Mouse (Mus musculus) R1 (cell line): ENCODE results near the gene Setd1b.

Source experiments
- DNase-seq: peaks from one replicate; pipeline ENCODE4 v3.0.0-alpha.2; 2018; ENCODE audit warnings: low read depth, low spot score

The Setd1b gene

DNA sequence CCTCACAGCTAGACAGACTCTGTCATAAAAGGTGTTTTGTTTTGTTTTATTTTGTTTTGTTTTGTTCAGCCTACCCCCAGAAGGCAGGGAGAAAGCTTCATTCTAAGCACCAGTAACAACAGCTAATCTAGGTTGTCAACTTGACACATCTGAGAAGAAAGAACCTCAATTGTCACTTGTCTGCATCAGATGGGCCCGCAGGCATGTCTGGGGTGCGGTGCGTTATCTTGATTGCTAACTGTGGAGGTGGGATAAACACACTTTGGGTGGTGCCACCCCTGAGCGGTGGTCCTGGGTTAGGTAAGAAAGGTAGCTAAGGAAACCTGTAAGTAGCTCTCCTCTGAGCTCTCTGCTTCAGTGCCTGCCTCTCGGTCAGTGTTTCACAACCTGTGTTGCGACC lies 15.0 kb upstream of the Setd1b start:
- DNase-seq = no peak

DNA sequence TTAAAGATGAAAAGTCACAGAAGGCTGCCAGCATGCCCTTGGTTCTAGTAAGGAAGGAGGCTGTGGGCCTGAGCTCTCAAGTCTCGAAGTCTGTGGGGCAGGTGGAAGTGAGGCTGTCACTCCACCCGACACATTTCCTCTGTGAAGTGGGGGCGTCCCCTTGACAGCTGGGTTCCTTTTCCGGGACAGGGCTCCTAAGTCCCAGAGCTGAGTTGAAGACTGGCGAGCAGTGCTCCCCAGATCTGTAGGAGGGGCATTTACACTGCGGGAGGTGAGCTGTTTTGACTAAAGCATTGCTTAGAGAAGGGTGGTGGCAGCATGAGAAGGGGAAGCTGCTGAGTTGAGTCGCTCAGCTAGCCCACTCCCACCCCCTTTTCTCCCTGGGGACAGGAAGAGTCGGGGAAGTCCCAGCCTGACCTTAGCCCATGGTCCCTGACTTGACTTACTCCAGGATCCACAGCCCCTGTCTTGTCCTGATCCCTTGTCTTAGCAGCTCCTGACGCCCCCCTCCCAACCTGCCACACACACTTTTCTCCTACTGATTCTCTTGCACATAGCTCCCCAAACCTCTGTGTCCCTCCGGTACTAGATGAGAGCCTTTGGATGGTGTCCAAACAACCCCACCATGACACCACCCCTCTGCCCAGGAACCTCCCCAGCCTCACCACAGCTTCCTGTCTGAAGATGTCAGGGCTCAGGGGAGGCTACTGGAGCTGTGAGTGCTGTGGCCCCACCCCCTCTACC lies 13.4 kb upstream of the Setd1b start:
- DNase-seq = no peak

DNA sequence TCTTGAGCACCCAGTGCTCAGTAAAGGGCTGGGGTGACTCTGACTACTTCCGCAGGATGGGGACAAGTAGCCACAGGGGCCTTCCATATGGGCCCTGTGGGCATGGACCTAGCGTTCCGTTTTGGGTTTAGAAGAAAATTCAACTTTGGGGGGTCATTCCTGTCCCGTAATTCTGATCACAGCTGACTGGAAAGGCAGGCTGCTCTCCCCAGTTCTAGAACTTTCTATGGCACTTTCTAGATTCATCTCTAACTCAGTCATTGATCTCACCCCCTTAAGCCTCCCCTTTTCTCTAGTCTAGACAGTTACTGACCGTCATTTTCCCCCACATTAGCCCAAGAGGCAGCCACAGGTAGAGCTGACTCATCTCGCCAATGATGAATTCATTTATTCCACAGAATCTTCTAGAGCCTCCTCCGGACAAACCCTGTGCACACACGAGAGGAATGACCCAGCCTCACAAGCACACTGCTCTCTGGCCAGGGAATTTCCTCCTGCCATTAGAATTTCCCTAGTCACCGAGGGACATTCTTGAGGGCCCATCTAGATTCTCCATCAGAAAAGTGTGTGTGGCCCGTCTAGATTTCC lies 12.7 kb upstream of the Setd1b start:
- no peak for DNase-seq

DNA sequence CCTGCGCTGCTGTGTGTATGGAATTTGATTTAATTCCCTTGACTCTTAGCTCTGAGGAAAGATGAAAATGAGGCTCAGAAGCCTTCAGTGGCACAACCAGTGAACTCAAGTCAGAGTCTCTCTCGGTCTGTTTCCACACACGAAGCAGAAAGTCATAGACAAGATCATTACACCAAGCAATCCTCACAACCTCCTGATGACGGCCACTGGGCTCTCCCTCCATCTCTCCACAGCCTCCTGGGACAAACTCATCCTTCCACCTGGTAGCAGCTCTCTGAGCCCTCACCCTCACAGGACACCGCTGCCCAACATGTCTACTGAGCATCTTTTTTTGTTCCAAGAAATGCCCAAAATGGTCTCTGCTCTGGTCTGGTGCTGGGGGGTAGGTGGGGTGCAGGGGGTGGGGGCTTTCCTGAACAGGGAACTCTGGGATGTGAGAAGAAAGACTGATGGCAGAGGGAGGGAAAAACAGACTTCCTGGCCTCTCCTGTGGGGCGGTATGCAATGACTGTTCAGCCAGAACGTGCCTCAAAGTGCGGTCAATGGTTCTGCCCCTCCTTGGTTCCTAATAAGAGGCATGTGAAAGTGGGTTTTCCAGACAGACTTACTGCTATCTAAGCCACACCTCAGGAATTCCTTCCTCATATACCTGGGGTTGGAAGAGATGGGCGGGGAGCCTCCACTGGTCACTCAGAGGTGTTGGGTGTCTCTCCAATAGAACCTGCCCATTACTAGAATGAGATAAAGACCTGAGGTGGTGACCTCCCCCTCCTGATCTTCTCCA lies 11.8 kb upstream of the Setd1b start:
- DNase-seq = no peak

DNA sequence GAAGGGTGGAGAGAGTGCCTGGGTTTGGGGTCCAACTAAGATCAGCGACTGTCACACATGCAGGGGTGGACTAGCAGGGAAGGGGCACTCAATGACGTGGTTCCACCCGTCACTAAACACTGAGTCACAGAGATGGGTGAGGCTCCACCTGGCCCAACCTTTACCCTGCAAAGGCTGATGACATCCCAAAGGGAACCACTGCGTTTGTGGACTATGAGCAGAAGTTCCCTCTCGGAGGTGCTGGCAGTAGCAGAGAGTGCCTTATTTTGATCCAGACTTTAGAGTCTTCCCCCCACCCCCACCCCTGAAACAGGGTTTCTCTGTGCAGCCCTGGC lies 11.2 kb upstream of the Setd1b start:
- no peak for DNase-seq

DNA sequence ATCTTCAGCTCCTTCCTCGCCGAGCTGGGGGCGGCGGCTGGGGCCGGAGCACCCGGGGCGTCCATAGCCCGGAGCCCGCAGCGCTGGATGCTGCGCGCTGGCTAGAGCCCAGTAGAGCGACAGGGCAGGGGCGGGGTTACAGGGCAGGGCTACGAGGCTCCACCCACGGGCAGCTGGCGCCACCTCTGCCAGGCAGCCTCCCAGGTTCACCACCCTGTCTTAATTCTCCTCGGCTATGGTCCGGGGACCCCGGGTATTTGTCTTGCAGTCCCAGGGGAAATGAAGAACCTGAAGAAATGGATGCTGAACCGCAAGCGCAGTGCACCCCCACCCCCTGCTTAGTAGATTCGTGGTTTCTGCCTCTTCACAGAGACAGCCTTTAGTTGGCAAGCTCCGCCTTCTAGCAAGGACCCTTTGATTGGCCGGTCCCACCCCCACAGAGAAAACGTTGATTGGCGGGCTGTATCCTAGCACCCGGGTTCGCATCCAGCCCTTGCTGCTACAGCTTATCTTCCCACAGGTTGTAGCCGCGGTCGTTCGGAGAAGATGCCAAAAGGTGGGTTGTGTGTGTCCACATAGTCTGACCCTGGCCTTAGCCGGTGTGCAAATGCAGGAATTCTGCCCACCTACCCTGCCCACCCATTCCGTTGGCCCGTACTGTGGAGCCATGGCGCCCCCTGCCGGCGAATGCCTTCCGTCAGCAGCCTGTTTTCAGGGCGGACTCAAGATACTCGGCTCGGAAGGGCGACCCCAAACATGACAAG lies 9.5 kb upstream of the Setd1b start, which contains the start of gene Rhof:
Gene Rhof (minus strand): TSS at position 385 of the 764 bp plus-strand sequence.
- DNase-seq = peak; percentile 97

DNA sequence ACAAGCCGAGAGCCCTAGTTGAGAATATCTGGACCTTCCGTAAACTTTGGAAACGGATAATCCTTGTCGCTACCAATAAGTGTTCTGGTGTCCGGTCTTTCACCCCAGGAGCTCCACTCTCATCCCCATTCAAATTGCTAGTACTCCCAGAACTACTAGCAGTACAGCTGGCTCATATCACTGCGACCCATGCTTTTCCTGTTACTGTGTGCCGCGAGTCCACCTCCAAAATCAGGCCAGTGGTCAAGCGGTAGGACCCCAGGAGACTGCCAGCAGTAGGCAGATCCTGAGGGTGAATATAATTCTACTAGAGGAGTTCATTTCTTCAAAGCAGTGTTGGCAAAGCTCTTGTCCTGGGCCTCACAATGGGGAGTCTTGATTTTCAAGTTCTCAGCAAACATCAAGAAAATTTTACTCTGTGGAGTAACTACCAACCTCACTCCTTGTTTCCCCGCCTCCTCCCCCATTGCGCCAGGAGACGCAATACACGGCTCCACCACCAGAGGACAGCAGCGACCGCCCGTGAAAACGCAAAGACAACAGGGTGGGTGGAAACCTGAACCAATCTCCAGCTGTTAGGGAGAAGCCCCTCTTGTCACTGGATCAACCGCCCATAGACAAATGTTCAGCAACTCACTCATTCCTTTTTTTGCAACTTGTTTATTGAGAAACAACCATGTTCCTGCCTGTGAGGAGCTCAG lies 8.8 kb upstream of the Setd1b start:
- DNase-seq = peak; percentile 89

DNA sequence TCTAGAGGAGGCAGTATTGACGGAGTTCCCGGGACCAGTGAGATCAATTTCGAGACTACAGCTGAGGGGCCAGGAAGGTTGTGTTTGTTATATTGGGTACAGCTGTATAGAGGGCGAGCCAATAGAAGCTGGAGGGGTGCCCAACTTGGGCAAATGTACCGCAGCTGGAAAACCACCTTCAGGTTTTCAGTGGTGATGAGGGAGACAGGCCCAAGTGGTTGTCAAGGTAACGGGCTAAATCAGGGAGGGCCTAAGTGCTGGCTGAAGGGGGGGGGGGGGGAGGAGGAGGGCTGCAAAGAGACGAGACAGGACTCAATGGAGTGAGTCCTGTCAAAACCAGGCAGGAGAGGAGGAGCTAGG lies 8.2 kb upstream of the Setd1b start:
- peak; percentile 86 for DNase-seq

DNA sequence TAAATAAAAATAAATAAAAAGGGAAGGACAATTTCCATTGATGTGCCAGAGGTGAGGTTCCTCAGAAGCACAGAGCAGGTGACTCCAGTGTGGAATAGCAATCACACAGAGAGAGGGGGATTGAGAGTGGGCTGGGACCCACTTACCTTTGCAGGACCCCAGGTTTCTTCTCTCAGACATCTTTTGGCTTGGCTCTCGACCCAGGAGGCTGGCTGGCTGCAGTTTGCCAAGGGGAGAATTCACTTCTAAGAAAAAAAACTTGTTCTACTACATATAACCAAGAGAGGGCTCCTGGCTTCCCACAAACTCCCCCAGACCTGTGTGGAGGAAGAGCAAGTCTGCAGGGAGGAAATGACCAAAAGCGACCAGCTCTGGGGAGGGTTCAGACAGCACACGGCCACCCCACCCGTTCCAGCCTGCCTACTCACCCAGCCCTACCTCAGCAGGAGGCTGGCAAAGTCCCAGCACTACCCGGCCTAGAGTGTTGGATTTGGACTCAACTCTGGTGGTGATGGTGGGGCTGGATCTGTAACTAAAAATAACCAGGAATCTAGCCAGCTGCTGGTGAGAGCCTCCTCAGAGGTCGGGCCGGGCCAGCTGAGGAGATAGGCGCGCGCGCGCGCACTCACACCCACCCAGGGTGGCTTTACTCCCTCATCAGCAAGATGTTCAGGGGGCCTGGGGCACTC lies 7.7 kb upstream of the Setd1b start:
- no peak for DNase-seq

DNA sequence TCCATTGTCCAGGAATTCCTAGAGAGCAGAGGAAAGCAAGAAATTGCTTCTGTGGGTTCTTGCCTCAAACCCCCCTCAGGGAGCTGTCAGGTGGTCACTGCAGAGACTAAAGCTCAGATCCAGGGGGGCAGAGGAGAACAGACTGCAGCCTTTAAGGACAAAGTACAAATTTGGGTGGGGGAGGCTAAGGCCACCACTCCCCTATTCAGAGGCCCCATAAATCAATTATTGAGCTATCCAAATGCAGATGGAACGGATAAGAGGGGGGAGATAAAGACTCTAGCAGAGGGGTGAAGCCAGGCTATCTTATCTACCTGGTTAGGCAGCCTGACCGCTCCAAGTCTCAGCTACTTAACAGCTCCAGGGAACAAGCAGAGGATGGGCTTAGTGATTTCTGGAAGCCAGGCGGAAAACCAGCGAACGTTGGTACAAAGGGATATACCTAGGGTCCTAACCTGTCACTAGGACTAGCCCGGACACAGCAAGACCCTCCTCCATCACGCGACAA lies 7.1 kb upstream of the Setd1b start:
- peak; percentile 93 for DNase-seq

DNA sequence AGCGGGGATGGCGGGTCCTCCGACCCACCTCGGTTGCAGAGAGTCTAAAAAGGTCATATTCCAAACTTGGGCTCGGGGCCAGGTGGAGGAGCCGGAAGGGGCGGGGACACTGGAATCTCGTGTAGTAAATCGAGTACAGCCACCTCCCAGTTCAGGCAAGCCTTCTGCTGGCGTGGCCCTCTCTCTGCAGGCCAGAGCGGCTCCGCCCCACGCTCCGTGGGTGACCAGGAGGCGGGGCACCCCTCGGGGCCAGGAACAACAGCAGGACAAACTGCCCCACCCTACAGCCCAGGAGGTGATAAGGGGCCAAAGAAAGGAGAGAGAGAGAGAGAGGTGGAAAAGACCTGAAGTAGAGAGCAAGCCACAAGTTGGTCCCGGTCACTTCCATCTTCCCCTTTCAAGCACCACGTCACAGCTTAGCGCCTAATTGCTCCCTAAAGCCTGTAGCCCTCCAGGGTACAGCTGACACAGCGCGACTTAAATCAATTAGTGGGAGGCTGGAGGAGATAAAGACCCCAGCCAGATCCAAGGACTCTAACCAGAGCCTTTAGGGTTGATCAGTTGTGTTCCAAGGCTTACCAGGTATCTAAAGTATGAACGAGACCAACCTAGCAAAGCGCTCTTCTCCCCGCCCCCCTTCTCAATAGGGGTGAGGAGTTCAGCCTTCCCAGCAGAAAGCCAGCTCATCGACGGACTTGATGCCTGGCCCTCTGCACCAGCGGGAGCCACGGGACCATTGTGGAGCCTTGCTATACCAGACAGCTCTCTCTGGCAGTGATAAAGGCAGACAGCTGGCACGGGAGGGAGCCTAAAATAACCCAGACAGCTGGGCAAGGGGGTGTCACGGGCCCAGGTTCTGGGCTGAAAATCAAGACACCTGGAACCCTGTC lies 6.3 kb upstream of the Setd1b start:
- peak; percentile 99 for DNase-seq

DNA sequence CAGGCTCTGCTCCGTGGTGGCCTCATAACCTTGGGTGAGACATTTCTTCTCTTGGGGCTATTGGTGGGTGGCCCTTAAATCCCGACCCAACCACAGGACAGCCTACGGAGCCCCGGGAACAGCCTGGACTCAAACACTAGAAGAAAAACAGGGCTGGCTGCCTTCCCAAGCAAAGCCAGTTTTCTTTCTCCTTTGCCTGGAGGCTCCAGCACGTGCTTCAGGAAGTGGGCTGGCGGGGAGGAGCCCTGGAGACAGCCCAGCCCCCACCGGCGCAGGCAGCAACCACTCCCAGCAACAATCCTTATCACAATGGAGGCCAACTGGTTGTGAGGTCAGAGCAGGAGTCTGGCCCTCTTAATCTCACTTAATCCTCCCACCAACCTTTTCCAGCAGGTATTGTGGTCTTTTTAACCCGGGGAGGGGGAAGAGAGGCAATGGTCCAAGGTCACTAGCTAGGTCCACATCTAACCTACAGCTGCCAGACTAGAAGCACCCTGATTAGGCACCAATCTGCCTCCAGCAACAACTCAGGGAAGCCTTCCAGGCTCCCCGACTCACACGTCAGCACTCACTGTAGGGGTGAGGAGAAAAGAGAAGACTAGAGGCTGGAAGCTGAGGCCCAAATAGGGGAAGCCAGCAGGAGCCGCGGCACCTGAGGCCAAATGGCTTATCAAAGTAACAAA lies 5.5 kb upstream of the Setd1b start:
- peak; percentile 96 for DNase-seq

DNA sequence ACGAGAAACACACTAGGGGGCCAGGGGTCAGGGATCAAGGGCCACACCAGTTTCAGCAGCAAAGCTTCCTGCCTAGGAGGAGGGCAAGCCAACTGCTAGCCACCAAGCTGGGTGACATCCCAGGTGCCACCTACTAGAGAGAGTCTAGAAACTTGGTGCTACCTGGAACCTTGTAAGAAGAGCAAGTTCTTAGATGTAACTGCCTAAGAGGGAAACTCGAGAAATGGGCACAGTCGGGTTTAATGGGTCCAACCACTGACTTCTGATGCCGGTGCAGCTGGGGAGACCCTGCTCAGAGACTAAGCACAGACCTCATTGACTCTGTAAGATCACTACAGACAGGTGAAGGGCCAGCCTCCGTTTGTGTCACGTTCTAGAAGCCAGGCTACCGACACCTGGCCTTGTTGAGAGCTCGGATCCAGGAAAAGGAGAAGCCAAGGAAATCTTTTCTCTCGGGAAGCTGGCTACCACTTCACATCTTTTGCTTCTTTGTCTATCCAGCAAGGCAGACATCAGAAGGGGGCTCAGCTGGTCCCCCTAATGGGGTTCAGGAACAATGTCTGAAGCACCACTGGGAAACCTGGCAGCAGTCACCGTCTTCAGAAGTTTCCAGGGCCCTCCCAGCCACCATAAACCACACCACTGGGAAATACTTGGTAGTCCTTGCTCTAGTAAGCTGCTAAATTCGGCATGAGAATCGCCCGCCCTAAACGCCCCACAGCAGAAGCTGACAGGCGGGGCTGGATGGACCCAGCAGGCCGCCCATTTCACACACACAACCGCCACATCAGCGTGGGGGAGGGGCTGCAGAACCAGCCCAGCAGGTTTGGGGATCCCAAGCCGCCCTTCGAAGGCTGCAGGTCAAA lies 4.7 kb upstream of the Setd1b start:
- peak; percentile 98 for DNase-seq

DNA sequence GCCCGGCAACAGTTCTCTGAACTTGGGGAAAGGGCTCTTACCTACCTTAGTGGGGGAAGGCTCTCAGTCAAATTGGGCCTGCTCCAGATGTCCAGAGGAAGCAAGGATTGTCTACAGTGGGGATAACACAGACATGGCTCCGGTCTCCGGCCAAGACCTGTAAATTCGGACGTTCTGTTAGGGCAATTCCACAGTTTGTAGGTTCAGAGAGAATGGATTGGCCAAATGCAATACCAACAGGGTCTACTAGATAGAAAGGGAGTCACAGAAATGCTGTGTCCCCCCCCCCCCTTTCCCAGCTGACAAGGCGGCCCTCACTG lies 4.1 kb upstream of the Setd1b start:
- no peak for DNase-seq

DNA sequence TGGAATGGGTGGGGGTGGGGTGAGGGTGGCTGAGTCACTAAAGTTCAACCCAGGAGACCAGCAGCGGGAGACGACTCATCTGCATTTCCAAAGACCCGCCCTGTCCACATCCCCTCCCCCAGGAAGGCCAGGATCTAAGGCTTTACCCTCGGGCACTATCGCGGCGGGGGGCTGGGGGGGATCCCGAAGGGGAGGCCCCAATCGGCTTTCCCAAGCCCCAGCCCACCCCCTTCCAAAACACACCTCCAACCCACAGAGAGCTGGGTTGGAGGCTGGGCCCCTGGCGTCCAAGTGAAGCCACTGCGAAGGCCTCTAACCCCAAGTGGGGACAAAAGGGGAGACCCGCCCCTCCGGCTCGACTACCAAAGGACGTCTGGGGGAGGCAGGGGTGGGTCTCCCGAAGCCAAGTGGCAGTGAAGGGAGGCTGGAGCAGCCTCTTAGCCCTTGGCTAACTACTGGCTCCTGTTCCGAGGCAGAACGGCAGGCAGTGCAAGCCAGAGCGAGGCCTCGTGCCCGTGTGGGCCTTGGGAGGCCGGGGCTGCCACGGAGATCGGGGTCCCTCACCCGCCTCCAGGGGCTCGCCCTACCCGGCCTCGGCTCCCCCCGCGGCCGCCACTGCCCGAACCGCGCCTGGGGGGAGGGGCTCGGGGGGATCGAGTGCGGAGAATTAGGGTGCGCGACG lies 3.6 kb upstream of the Setd1b start:
- DNase-seq = peak; percentile 99

DNA sequence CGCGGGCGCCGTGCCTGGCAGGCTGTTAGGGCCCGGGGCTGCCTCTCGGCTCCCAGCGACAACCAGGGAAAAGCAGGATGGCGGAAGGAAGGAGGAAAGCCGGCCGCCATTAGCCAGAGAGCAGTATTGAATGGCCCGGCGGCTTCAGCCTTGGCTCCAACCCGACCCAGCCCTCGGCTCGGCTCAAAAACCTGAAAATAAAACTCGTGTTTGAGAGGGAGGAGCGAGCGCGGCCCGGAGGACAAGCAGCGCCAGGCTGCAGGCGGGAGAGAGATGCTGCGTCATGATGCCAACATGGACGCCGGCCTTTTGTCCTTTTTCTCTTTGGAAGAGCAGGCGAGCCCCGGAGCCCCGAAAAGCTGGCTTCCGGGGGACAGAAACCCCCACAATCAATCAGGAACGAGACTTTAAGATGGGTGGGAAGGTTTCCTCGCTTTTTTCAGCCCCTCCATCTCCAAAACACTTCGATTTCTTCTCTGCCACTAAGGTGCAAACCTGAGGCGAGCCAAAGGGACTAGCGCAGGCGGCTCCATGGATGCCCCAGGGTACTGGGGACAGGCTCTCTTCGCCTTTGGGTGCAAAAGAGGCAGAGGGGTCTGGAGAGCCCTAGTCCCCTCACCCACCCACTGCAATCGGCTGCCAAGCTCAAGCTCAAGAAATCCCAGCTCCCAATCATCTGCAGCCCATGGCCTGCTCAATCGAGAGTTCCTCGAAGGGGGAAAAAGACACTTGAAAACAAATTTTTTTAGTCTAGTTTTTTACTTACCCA lies 2.9 kb upstream of the Setd1b start:
- peak; percentile 82 for DNase-seq
